Mouse (Mus musculus) hindbrain, embryonic 14.5 days (tissue): ENCODE data around the gene Med19. TPM values are rescaled to one million over a fixed set of nuclear protein-coding genes. Genes with fewer than 3 reads are reported as not detected.

Experiments used
- ATAC-seq: fragments of 200-750 bp; cut with Nextera tagmentation; 2 replicates; pipeline ENCODE4 v1.8.0; 2017; ENCODE audit warnings: moderate number of reproducible peaks, mild to moderate bottlenecking, moderate TSS enrichment, moderate library complexity; ENCODE audit not compliant: low FRiP score
- DNase-seq: peaks from one replicate; pipeline ENCODE4 v3.0.0-alpha.2; 2015; ENCODE audit warnings: low spot score
- H3K27ac ChIP-seq: fragments of 300-500 bp; sonication (generic); 2 replicates; pipeline ENCODE4 v1.5.1; 2014; ENCODE audit warnings: mild to moderate bottlenecking, moderate library complexity
- H3K27me3 ChIP-seq: fragments of 300-500 bp; sonication (generic); 2 replicates; pipeline ENCODE4 v1.6.1; 2014; ENCODE audit warnings: mild to moderate bottlenecking, low read length, mixed read lengths; ENCODE audit not compliant: control insufficient read depth, insufficient read depth
- H3K36me3 ChIP-seq: fragments of 300-500 bp; sonication (generic); replicated peaks from 2 replicates; pipeline ENCODE4 v1.6.1; 2014; ENCODE audit not compliant: control insufficient read depth, insufficient read depth
- H3K4me1 ChIP-seq: fragments of 300-500 bp; sonication (generic); replicated peaks from 2 replicates; pipeline ENCODE4 v1.6.1; 2014; ENCODE audit warnings: antibody characterized with exemption, low read length, mixed read lengths; ENCODE audit not compliant: control insufficient read depth, insufficient read depth
- H3K4me2 ChIP-seq: fragments of 300-500 bp; sonication (generic); replicated peaks from 2 replicates; pipeline ENCODE4 v1.6.1; 2014; ENCODE audit warnings: mild to moderate bottlenecking, moderate library complexity
- H3K4me3 ChIP-seq: fragments of 300-500 bp; sonication (generic); replicated peaks from 2 replicates; pipeline ENCODE4 v1.5.1; 2014; ENCODE audit warnings: mild to moderate bottlenecking, low read length
- H3K9ac ChIP-seq: fragments of 300-500 bp; sonication (generic); 2 replicates; pipeline ENCODE4 v1.6.1; 2014
- H3K9me3 ChIP-seq: fragments of 300-500 bp; sonication (generic); 2 replicates; pipeline ENCODE4 v1.6.1; 2016; ENCODE audit warnings: low read length; ENCODE audit not compliant: control insufficient read depth
- WGBS: fragments of 180-500 bp; shearing (Covaris S2); extraction: QIAGEN DNeasy Blood & Tissue Kit; methylation state at CpG from one replicate; pipeline ENCODE4 v1.1.7; 2014; 5-methylcytosine and 5-hydroxymethylcytosine counted together
- polyA plus RNA-seq: library from polyadenylated mRNA; unstranded; fragments of >200 nt; fragmentation: Nextera tagmentation; extraction: Ambion mirVana; gene quantifications from 2 replicates; pipeline ENCODE4 v1.2.1, GENCODE M21; 2014

Gene Med19
- polyA plus RNA-seq, 1 experiment from 2014 or later, result 61.3 TPM

DNA sequence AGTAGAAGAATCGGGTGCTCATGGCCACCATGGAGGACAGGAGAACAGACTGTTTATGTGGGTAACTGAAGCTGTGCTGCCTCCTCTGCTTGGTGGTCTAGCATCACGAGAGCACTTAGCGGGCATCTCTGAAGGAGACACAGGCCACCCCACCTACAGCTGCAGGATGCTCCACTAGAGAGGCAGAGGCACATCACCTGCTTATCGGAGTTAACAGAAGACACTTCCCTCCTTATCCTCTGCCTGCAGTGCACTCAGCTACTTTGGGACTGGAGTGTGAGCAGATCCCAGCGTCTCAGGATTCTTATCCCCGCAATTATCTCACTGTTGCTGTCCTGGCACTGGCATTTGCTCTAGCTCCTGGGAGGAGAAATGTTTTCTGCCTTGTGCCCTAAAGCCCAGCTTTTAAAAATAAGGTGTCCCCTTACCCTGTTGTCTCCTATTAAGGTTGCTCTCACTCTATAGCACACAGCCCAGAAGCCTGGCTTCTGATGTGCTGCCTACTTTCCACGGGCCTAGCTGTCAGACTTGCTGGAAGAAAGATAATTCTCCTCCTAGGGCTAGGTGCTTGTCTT lies 57.2 kb downstream of the Med19 start:
- 0 out of 2 replicates have a peak overlapping the region, but pooled peaks have one; percentile 18 for H3K27ac ChIP-seq
- peaks cover 58% of the 10 kb centered on the region for H3K4me1 ChIP-seq
- H3K27me3 ChIP-seq, result no peaks in the 10 kb centered on the region
- H3K4me2 ChIP-seq, result peak overlapping the region; percentile 68
- H3K36me3 ChIP-seq, result 0 out of 2 replicates have a peak, but pooled peaks cover 5% of the 10 kb centered on the region
- peak overlapping the region; percentile 56 for H3K4me3 ChIP-seq
- ATAC-seq, result no peak
- 19% methylated on average over 7 of the region's 7 CpGs for WGBS
- H3K9ac ChIP-seq, result peak overlapping the region; percentile 91
- no peaks in the 10 kb centered on the region for H3K9me3 ChIP-seq
- DNase-seq, result no peak

- Histone ChIP-seq H3K9me3 (no peaks in the 10 kb centered on the region), H3K9ac (peak overlapping the region; percentile 49), H3K4me1 (peaks cover 68% of the 10 kb centered on the region), H3K4me3 (peak overlapping the region; percentile 23), H3K36me3 (0 out of 2 replicates have a peak, but pooled peaks cover 7% of the 10 kb centered on the region), H3K4me2 (peak overlapping the region; percentile 68), H3K27me3 (no peaks in the 10 kb centered on the region), H3K27ac (no peak overlapping the region)
- WGBS, result 5% methylated on average over 27 of the region's 27 CpGs
- DNase-seq (no peak), ATAC-seq (no peak)
These were observed 58.3 kb downstream of the Med19 start for GRCm38 (mm10) chr2:84736312-84737161.

DNA sequence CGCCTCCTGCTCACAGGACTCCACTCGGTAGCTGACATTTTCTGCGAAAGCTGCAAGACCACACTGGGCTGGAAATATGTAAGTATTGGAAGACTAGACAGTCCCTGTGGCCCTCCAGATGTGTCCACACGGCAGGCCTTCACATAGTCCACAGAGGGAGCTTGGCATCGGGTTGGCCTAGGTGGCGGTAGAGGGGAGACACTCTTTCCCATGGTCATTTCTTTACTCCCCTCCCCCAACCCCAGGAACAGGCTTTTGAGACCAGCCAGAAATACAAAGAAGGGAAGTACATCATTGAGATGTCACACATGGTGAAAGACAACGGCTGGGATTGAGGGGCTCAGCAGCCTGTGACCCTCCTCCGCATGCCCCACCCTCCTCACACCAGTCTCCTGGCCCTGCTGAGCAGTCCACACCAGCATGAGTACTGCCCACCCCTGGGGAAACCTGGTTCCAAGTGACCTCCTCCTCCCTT lies 59.3 kb downstream of the Med19 start:
- no peak overlapping the region for H3K27ac ChIP-seq
- no peak for ATAC-seq
- H3K4me3 ChIP-seq, result peak overlapping the region; percentile 23; the same call in 1 of the 2 replicates
- peak overlapping the region; percentile 68 for H3K4me2 ChIP-seq
- no peaks in the 10 kb centered on the region for H3K27me3 ChIP-seq
- H3K9me3 ChIP-seq, result no peaks in the 10 kb centered on the region
- peak; percentile 41 for DNase-seq
- H3K9ac ChIP-seq, result peak overlapping the region; percentile 49
- 0 out of 2 replicates have a peak, but pooled peaks cover 7% of the 10 kb centered on the region for H3K36me3 ChIP-seq
- 2% methylated on average over 8 of the region's 8 CpGs for WGBS
- peaks cover 78% of the 10 kb centered on the region for H3K4me1 ChIP-seq

Other genes starting within 250 kb of the Med19 start
- 19.0 and 20.4 TPM in 2 replicates for gene Tfpi, start 201.6 kb upstream of the Med19 start, polyA plus RNA-seq
- gene Ctnnd1, start 27.6 kb upstream of the Med19 start, polyA plus RNA-seq, result 30.7 and 34.8 TPM in 2 replicates
- gene Btbd18, start 19.3 kb upstream of the Med19 start, polyA plus RNA-seq, result 0.16 and 0.40 TPM in 2 replicates
- 196 and 205 TPM in 2 replicates for gene Selenoh, start 7.6 kb upstream of the Med19 start, polyA plus RNA-seq
- gene Gm28635, start 361 bp upstream of the Med19 start, polyA plus RNA-seq, result not detected in 2 replicates
- gene Tmx2, start 738 bp downstream of the Med19 start, polyA plus RNA-seq, result 316 and 341 TPM in 2 replicates
- 21.9 and 22.5 TPM in 2 replicates for gene Zdhhc5, start 36.8 kb downstream of the Med19 start, polyA plus RNA-seq
- gene Clp1, start 48.9 kb downstream of the Med19 start, polyA plus RNA-seq, result 21.3 and 22.3 TPM in 2 replicates
- gene Ypel4, start 55.7 kb downstream of the Med19 start, polyA plus RNA-seq, result 12.5 and 13.1 TPM in 2 replicates
- 2.9 and 3.4 TPM in 2 replicates for gene Gm19426, start 65.3 kb downstream of the Med19 start, polyA plus RNA-seq
- 36.2 and 36.3 TPM in 2 replicates for gene Serping1, start 97.0 kb downstream of the Med19 start, polyA plus RNA-seq
- 18.6 and 24.0 TPM in 2 replicates for gene Ube2l6, start 120.4 kb downstream of the Med19 start, polyA plus RNA-seq
- not detected in 2 replicates for gene Smtnl1, start 144.2 kb downstream of the Med19 start, polyA plus RNA-seq
- 75.8 and 83.3 TPM in 2 replicates for gene Timm10, start 148.6 kb downstream of the Med19 start, polyA plus RNA-seq
- 1.5 and 1.6 TPM in 2 replicates for gene Slc43a1, start 160.4 kb downstream of the Med19 start, polyA plus RNA-seq
- gene Rtn4rl2, start 208.3 kb downstream of the Med19 start, polyA plus RNA-seq, result 3.8 and 4.5 TPM in 2 replicates